Mouse (Mus musculus) midbrain, embryonic 12.5 days (tissue): ENCODE results near the gene Apbb1ip. TPM values are rescaled to one million over a fixed set of nuclear protein-coding genes. Genes with fewer than 3 reads are reported as not detected.
A peak's percentile ranks its signal among the peaks of the same experiment; 100 is the strongest.
"Not testable (repeated sequence)": the region's sequence is repeated elsewhere in the genome, so short reads cannot be mapped to it uniquely, and the experiment has no call there.

Experiments used
- ATAC-seq: fragments of 200-750 bp; cut with Nextera tagmentation; 2 replicates; pipeline ENCODE4 v1.8.0; 2017; ENCODE audit warnings: low read depth, moderate TSS enrichment, moderate library complexity; ENCODE audit not compliant: low FRiP score
- H3K27ac ChIP-seq: fragments of 300-500 bp; sonication (generic); replicated peaks from 2 replicates; pipeline ENCODE4 v1.5.1; 2016; ENCODE audit warnings: mild to moderate bottlenecking
- H3K27me3 ChIP-seq: fragments of 300-500 bp; sonication (generic); 2 replicates; pipeline ENCODE4 v1.6.1; 2016; ENCODE audit warnings: mild to moderate bottlenecking
- H3K36me3 ChIP-seq: fragments of 300-500 bp; sonication (generic); 2 replicates; pipeline ENCODE4 v1.6.1; 2016
- H3K4me1 ChIP-seq: fragments of 300-500 bp; sonication (generic); 2 replicates; pipeline ENCODE4 v1.6.1; 2016
- H3K4me2 ChIP-seq: fragments of 300-500 bp; sonication (generic); replicated peaks from 2 replicates; pipeline ENCODE4 v1.6.1; 2016; ENCODE audit warnings: mild to moderate bottlenecking, moderate library complexity
- H3K4me3 ChIP-seq: fragments of 300-500 bp; sonication (generic); 2 replicates; pipeline ENCODE4 v1.5.1; 2016; ENCODE audit warnings: mild to moderate bottlenecking
- H3K9ac ChIP-seq: fragments of 300-500 bp; sonication (generic); replicated peaks from 2 replicates; pipeline ENCODE4 v1.6.1; 2016; ENCODE audit warnings: mild to moderate bottlenecking, moderate library complexity
- H3K9me3 ChIP-seq: fragments of 300-500 bp; sonication (generic); 2 replicates; pipeline ENCODE4 v1.6.1; 2016; ENCODE audit warnings: mild to moderate bottlenecking
- WGBS: fragments of 180-500 bp; shearing (Covaris S2); methylation state at CpG from one replicate; pipeline ENCODE4 v1.1.7; 2016; 5-methylcytosine and 5-hydroxymethylcytosine counted together
- polyA plus RNA-seq: library from polyadenylated mRNA; unstranded; fragments of >200 nt; fragmentation: Nextera tagmentation; extraction: Ambion mirVana; gene quantifications from 2 replicates; pipeline ENCODE4 v1.2.1, GENCODE M21; 2016

Apbb1ip gene
- polyA plus RNA-seq, 1 experiment from 2014 or later, result 1.0 TPM

- Histone ChIP-seq H3K4me2 (no peak overlapping the region), H3K9ac (no peak overlapping the region), H3K36me3 (no peaks in the 10 kb centered on the region), H3K27me3 (no peaks in the 10 kb centered on the region), H3K4me3 (no peak overlapping the region), H3K27ac (no peak overlapping the region), H3K4me1 (no peaks in the 10 kb centered on the region), H3K9me3 (no peaks in the 10 kb centered on the region)
- WGBS, result 78% methylated on average over 2 of the region's 2 CpGs
- ATAC-seq, result no peak
Measured at GRCm38 (mm10) chr2:22862194-22862593, 88.3 kb downstream of the Apbb1ip start.

GRCm38 (mm10) chr2:22864394-22865037 is 90.6 kb downstream of the Apbb1ip start:
- H3K9me3 ChIP-seq, H3K36me3 ChIP-seq, H3K9ac ChIP-seq, H3K27me3 ChIP-seq, H3K4me2 ChIP-seq, H3K4me1 ChIP-seq, H3K27ac ChIP-seq, H3K4me3 ChIP-seq: not testable (repeated sequence)
- ATAC-seq, result peak; percentile 94
- under 1% methylated on average over 6 of the region's 6 CpGs for WGBS

DNA sequence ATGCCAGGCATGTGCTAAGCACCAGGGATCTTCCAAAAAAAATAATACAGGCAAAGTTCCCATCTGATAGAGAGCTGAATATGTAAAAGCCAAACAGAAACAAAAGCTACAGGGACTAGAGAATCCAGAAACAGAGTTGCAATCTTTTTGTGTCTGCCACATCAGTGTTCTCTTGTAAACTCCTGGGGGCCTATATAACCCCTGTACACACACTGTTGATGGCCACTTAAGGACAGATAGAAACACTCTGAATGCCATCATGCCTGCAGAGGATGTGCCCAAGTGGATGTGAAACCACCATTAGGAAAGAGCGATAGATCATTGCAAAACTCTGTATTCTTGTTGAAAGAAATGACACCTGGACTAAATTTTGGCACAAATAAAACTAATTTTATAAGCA is 91.9 kb downstream of the Apbb1ip start:
- Histone ChIP-seq H3K36me3 (no peaks in the 10 kb centered on the region), H3K9me3 (no peaks in the 10 kb centered on the region), H3K4me2 (no peak overlapping the region), H3K27ac (no peak overlapping the region), H3K27me3 (no peaks in the 10 kb centered on the region), H3K4me3 (no peak overlapping the region), H3K4me1 (no peaks in the 10 kb centered on the region), H3K9ac (no peak overlapping the region)
- ATAC-seq, result no peak
- 88% methylated on average over 1 of the region's 1 CpGs for WGBS

DNA sequence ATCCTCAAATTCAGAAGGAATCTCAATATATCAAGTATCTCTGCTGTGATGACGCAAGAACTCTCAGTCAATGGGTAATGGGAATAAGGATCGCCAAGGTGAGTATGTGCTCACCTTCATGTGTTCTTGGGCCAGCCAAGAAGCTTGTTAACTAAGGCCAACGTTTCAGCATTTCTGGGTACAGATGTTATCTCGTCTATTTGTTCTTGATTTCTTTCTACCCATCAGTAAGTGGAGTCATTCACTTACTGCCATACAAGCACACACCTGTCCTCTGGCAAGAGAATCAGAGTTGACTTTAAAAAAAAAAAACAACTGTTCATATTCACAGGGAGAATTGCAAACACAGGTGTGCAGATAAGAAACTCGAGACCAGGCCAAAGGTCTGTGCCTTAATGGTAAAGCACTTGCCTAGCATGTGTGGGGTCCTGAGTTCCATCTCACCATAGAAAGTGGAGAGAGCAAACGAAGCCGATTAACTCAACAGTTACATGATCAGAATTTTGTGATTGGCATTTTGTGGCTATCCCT is 93.1 kb downstream of the Apbb1ip start:
- Histone ChIP-seq H3K9ac (no peak overlapping the region), H3K36me3 (no peaks in the 10 kb centered on the region), H3K27me3 (no peaks in the 10 kb centered on the region), H3K4me1 (no peaks in the 10 kb centered on the region), H3K9me3 (no peaks in the 10 kb centered on the region), H3K4me3 (no peak overlapping the region), H3K27ac (no peak overlapping the region), H3K4me2 (no peak overlapping the region)
- ATAC-seq, result no peak
- 80% methylated on average over 7 of the region's 7 CpGs for WGBS

DNA sequence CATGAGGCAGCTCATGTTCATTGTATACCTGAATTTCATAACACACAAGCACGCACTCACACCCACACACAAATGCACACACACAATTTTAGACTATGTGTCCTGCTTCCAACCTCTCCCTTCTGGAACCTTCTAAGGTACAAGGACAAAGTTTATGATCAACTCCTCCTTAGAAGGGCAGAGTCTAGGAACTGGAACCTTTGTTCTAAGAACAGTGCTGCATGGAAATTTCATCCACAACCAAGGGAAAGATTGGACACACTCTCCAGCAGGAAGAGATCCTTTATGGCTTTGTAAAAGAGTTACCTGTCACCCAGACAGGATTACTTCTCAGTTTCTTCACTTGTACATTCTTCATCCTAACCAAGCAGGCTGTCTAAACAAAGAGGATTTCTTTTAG is 99.3 kb downstream of the Apbb1ip start:
- no peaks in the 10 kb centered on the region for H3K36me3 ChIP-seq
- no peaks in the 10 kb centered on the region for H3K4me1 ChIP-seq
- 94% methylated on average over 1 of the region's 1 CpGs for WGBS
- H3K27me3 ChIP-seq, result no peaks in the 10 kb centered on the region
- H3K4me3 ChIP-seq, result no peak overlapping the region
- H3K9me3 ChIP-seq, result no peaks in the 10 kb centered on the region
- H3K9ac ChIP-seq, result no peak overlapping the region
- H3K4me2 ChIP-seq, result no peak overlapping the region
- no peak overlapping the region for H3K27ac ChIP-seq
- ATAC-seq, result no peak

DNA sequence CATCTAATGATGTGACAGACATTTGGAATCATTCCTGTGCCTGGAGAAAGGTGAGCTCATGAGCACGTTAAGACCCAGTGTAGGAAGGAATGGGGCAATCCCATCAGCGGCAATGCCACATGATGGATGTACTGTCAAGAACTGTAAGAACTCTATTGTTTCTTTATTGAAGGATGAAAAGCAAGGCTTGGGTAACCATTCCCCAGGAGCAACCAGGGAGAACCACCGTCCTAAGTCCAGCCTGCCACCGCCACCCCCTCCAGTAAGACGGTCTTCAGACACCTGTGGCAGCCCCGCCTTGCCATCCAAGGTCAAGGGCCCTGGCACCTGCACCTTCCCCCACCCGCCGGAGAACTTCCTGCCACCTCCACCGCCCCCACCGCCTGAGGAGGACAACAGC is 100.7 kb downstream of the Apbb1ip start:
- no peak for ATAC-seq
- H3K27ac ChIP-seq, result no peak overlapping the region
- H3K4me3 ChIP-seq, result no peak overlapping the region
- no peaks in the 10 kb centered on the region for H3K4me1 ChIP-seq
- no peak overlapping the region for H3K9ac ChIP-seq
- 55% methylated on average over 9 of the region's 10 CpGs for WGBS
- no peak overlapping the region for H3K4me2 ChIP-seq
- no peaks in the 10 kb centered on the region for H3K36me3 ChIP-seq
- H3K9me3 ChIP-seq, result no peaks in the 10 kb centered on the region
- no peaks in the 10 kb centered on the region for H3K27me3 ChIP-seq

GRCm38 (mm10) chr2:22876614-22877013 is 102.7 kb downstream of the Apbb1ip start:
- no peaks in the 10 kb centered on the region for H3K36me3 ChIP-seq
- no peak overlapping the region for H3K9ac ChIP-seq
- H3K27ac ChIP-seq, result no peak overlapping the region
- H3K4me2 ChIP-seq, result no peak overlapping the region
- no peak overlapping the region for H3K4me3 ChIP-seq
- no peaks in the 10 kb centered on the region for H3K4me1 ChIP-seq
- H3K27me3 ChIP-seq, result no peaks in the 10 kb centered on the region
- no peaks in the 10 kb centered on the region for H3K9me3 ChIP-seq
- WGBS, result 89% methylated on average over 3 of the region's 3 CpGs
- no peak for ATAC-seq

GRCm38 (mm10) chr2:22878781-22879180 is 104.9 kb downstream of the Apbb1ip start:
- no peaks in the 10 kb centered on the region for H3K36me3 ChIP-seq
- no peak for ATAC-seq
- whole genome bisulfite sequencing, result 53% methylated on average over 1 of the region's 1 CpGs
- H3K27me3 ChIP-seq, result no peaks in the 10 kb centered on the region
- no peak overlapping the region for H3K4me2 ChIP-seq
- no peak overlapping the region for H3K4me3 ChIP-seq
- H3K4me1 ChIP-seq, result no peaks in the 10 kb centered on the region
- no peak overlapping the region for H3K9ac ChIP-seq
- no peak overlapping the region for H3K27ac ChIP-seq
- no peaks in the 10 kb centered on the region for H3K9me3 ChIP-seq

- not testable (repeated sequence) for H3K4me2 ChIP-seq, H3K36me3 ChIP-seq, H3K27me3 ChIP-seq, H3K27ac ChIP-seq, H3K4me1 ChIP-seq, H3K9me3 ChIP-seq, ATAC-seq, H3K4me3 ChIP-seq, H3K9ac ChIP-seq
- 85% methylated on average over 3 of the region's 3 CpGs for WGBS
Measured at GRCm38 (mm10) chr2:22880726-22881125, 106.8 kb downstream of the Apbb1ip start.

GRCm38 (mm10) chr2:22894932-22895281 is 121.0 kb downstream of the Apbb1ip start:
- no peak; the same call in 1 of the 2 replicates for ATAC-seq

DNA sequence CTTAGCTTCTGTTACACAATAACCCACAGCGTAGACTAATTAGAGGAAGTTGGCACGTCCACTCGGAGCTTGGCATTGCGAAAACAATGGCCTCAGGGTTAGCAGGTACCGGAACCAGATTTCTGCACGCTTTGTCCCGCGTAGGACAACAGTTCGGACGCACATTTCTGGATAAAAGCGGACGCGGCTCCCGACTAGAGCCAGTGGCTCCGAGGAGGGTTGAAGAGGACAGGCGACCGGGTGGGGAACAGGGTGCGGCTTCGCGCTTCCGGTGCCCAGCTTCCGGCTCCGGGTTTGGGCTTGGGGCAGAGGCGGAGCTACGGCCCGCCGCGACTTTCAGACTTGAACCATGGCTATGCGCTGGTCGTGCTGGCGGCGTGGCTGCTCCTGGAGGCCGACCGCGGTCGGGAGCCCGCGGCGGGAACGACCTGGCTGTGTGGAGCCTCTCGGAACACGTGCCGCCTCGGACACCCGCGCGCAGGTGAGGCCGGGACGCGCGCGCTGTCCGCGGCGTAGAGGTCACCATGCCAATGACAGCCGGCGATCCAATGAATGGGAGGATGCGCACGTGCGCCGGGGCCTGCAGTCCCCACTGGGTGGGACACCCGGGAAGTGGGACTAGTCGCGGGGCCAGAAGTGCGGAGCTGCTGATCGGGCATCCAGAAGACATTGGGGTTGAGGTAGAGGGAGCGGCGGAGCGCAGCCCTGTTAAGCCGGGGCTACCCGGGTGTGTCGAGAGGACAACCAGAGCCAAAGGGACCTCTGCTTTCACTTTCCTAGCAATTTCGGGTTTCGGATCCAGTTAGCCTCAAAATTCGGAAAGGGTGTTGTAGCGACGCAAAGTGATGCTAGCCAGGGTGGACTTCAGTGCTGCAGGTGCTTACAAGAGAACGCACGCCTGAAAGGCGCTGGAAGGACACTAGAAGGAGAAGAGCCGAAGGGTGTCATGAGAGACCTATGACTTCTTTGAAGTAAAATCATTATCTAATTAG is 121.7 kb downstream of the Apbb1ip start, which contains the start of gene Pdss1:
Pdss1 (plus strand) TSS at position 241 of the 992 bp plus-strand sequence.
- Histone ChIP-seq H3K4me1 (peaks cover 7% of the 10 kb centered on the region; the same call in 1 of the 2 replicates), H3K9me3 (no peaks in the 10 kb centered on the region), H3K4me3 (peak within 1 kb of the TSS; percentile 93), H3K27ac (peak within 1 kb of the TSS; percentile 86), H3K4me2 (peak within 1 kb of the TSS; percentile 85), H3K27me3 (no peaks in the 10 kb centered on the region), H3K36me3 (0 out of 2 replicates have a peak, but pooled peaks cover 3% of the 10 kb centered on the region), H3K9ac (peak within 1 kb of the TSS; percentile 76)
- ATAC-seq, result peak; percentile 98
- WGBS, result under 1% methylated on average over 81 of the region's 81 CpGs

More at GRCm38 (mm10) chr2:22894932-22895281, 121.0 kb downstream of the Apbb1ip start:
- 24% methylated on average over 9 of the region's 9 CpGs for WGBS
- Histone ChIP-seq H3K9me3 (no peaks in the 10 kb centered on the region), H3K27ac (peak overlapping the region; percentile 86), H3K9ac (peak overlapping the region; percentile 76), H3K27me3 (no peaks in the 10 kb centered on the region), H3K4me3 (peak overlapping the region; percentile 93), H3K4me2 (peak overlapping the region; percentile 85), H3K4me1 (peaks cover 7% of the 10 kb centered on the region; the same call in 1 of the 2 replicates), H3K36me3 (0 out of 2 replicates have a peak, but pooled peaks cover 3% of the 10 kb centered on the region)

DNA sequence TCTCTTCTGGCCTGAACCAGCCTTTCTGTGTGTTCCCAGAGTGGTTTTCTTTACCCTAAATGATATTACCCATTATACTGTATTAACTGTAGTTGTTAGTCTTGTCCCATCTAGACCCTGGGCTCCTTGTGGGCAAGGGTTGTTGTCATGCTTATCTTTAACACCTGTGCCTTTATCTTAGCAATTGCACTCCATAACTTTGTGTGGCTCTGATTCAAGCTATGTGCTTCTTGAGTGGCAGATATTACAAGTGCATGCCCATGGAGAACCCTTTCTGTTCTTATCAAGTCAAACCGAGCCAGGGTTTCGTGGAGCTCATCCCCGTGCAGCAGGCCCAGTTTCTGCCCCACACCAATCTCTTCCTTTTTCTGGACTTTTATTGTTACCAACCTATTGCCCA is 130.1 kb downstream of the Apbb1ip start:
- Histone ChIP-seq H3K4me2 (no peak overlapping the region), H3K9me3 (no peaks in the 10 kb centered on the region), H3K27me3 (no peaks in the 10 kb centered on the region), H3K4me1 (no peaks in the 10 kb centered on the region), H3K4me3 (no peak overlapping the region), H3K9ac (no peak overlapping the region), H3K36me3 (peaks cover 48% of the 10 kb centered on the region), H3K27ac (no peak overlapping the region)
- 95% methylated on average over 3 of the region's 3 CpGs for WGBS
- ATAC-seq, result no peak
